Mouse (Mus musculus) lung, postnatal 0 days (tissue): Measurements from ENCODE around the gene Ptprh. TPM values are rescaled to one million over a fixed set of nuclear protein-coding genes. Genes with fewer than 3 reads are reported as not detected.
A peak's percentile ranks its signal among the peaks of the same experiment; 100 is the strongest.

Experiments
- ATAC-seq: fragments of 200-750 bp; cut with Nextera tagmentation; 2 replicates; pipeline ENCODE4 v1.8.0; 2017; ENCODE audit warnings: moderate library complexity
- DNase-seq: peaks from one replicate; pipeline ENCODE4 v3.0.0-alpha.2; 2016; ENCODE audit warnings: low spot score
- H3K27ac ChIP-seq: fragments of 300-500 bp; sonication (generic); 2 replicates; pipeline ENCODE4 v1.5.1; 2014; ENCODE audit warnings: antibody characterized with exemption, mild to moderate bottlenecking, low read length, mixed read lengths
- H3K27me3 ChIP-seq: fragments of 300-500 bp; sonication (generic); replicated peaks from 2 replicates; pipeline ENCODE4 v1.6.1; 2014; ENCODE audit warnings: low read length, mixed read lengths; ENCODE audit not compliant: insufficient read depth
- H3K36me3 ChIP-seq: fragments of 300-500 bp; sonication (generic); 2 replicates; pipeline ENCODE4 v1.6.1; 2014; ENCODE audit warnings: low read length, mixed read lengths; ENCODE audit not compliant: insufficient read depth
- H3K4me1 ChIP-seq: fragments of 300-500 bp; sonication (generic); 2 replicates; pipeline ENCODE4 v1.6.1; 2014; ENCODE audit warnings: antibody characterized with exemption, low read depth, low read length, mixed read lengths; ENCODE audit not compliant: insufficient read depth
- H3K4me2 ChIP-seq: fragments of 300-500 bp; sonication (generic); replicated peaks from 2 replicates; pipeline ENCODE4 v1.6.1; 2014; ENCODE audit warnings: low read depth, mild to moderate bottlenecking, low read length, moderate library complexity, mixed read lengths
- H3K4me3 ChIP-seq: fragments of 300-500 bp; sonication (generic); 2 replicates; pipeline ENCODE4 v1.5.1; 2014; ENCODE audit warnings: low read depth, low read length
- H3K9ac ChIP-seq: fragments of 300-500 bp; sonication (generic); replicated peaks from 2 replicates; pipeline ENCODE4 v1.6.1; 2014; ENCODE audit warnings: low read depth, mild to moderate bottlenecking
- H3K9me3 ChIP-seq: fragments of 300-500 bp; sonication (generic); 2 replicates; pipeline ENCODE4 v1.6.1; 2016; ENCODE audit warnings: low read length, mixed read lengths
- CTCF ChIP-seq: IDR thresholded peaks from 2 replicates; pipeline ENCODE4 v1.5.1; 2016; ENCODE audit warnings: antibody characterized with exemption, mild to moderate bottlenecking
- EP300 ChIP-seq: IDR thresholded peaks from 2 replicates; pipeline ENCODE4 v1.6.1; 2016; ENCODE audit warnings: antibody characterized with exemption, mild to moderate bottlenecking, control low read depth
- whole genome bisulfite sequencing: fragments of 180-500 bp; shearing (Covaris S2); extraction: QIAGEN DNeasy Blood & Tissue Kit; methylation state at CpG from one replicate; pipeline ENCODE4 v1.1.7; 2014; 5-methylcytosine and 5-hydroxymethylcytosine counted together
- polyA plus RNA-seq: library from polyadenylated mRNA; unstranded; fragments of >200 nt; fragmentation: Nextera tagmentation; extraction: Ambion mirVana; gene quantifications from 2 replicates; pipeline ENCODE4 v1.2.1, GENCODE M21; 2015

Ptprh gene
- polyA plus RNA-seq, 1 experiment from 2014 or later = not detected

GRCm38 (mm10) chr7:4504646-4505435 lies 99.0 kb downstream of the Ptprh start:
- H3K27ac ChIP-seq = 0 out of 2 replicates have a peak overlapping the region, but pooled peaks have one; percentile 32
- no peak for ATAC-seq
- no peak for DNase-seq
- TF ChIP-seq CTCF (no peak), EP300 (no peak)
- no peak overlapping the region for H3K4me3 ChIP-seq
- 50% methylated on average over 11 of the region's 11 CpGs for WGBS
- peaks cover 5% of the 10 kb centered on the region for H3K4me1 ChIP-seq
- no peaks in the 10 kb centered on the region for H3K9me3 ChIP-seq
- H3K4me2 ChIP-seq = no peak overlapping the region
- no peak overlapping the region for H3K9ac ChIP-seq
- no peaks in the 10 kb centered on the region for H3K27me3 ChIP-seq
- H3K36me3 ChIP-seq = no peaks in the 10 kb centered on the region

- WGBS = 71% methylated on average over 5 of the region's 5 CpGs
- Histone ChIP-seq H3K27me3 (no peaks in the 10 kb centered on the region), H3K9me3 (no peaks in the 10 kb centered on the region), H3K36me3 (no peaks in the 10 kb centered on the region), H3K9ac (no peak overlapping the region), H3K4me2 (no peak overlapping the region), H3K27ac (no peak overlapping the region), H3K4me3 (no peak overlapping the region), H3K4me1 (peaks cover 14% of the 10 kb centered on the region)
- DNase-seq = no peak
- no peak for ATAC-seq
- TF ChIP-seq CTCF (no peak), EP300 (no peak)
Measured at GRCm38 (mm10) chr7:4503858-4504257, 100.0 kb downstream of the Ptprh start.

- no peak overlapping the region for H3K27ac ChIP-seq
- no peaks in the 10 kb centered on the region for H3K9me3 ChIP-seq
- no peak overlapping the region for H3K4me2 ChIP-seq
- TF ChIP-seq EP300 = no peak
- TF ChIP-seq CTCF = no peak
- H3K4me3 ChIP-seq = no peak overlapping the region
- peaks cover 14% of the 10 kb centered on the region for H3K4me1 ChIP-seq
- no peaks in the 10 kb centered on the region for H3K36me3 ChIP-seq
- no peak overlapping the region for H3K9ac ChIP-seq
- DNase-seq (no peak), ATAC-seq (no peak)
- WGBS = 82% methylated on average over 4 of the region's 4 CpGs
- H3K27me3 ChIP-seq = no peaks in the 10 kb centered on the region
Measured at GRCm38 (mm10) chr7:4503100-4503499, 100.7 kb downstream of the Ptprh start.

GRCm38 (mm10) chr7:4502421-4503090 lies 101.3 kb downstream of the Ptprh start:
- H3K9ac ChIP-seq = no peak overlapping the region
- peak overlapping the region; percentile 81 for H3K27ac ChIP-seq
- H3K9me3 ChIP-seq = no peaks in the 10 kb centered on the region
- no peaks in the 10 kb centered on the region for H3K36me3 ChIP-seq
- no peaks in the 10 kb centered on the region for H3K27me3 ChIP-seq
- peak overlapping the region; percentile 95 for H3K4me3 ChIP-seq
- peak; percentile 75 for DNase-seq
- peaks cover 14% of the 10 kb centered on the region for H3K4me1 ChIP-seq
- ATAC-seq = no peak
- H3K4me2 ChIP-seq = peak overlapping the region; percentile 81
- WGBS = 13% methylated on average over 14 of the region's 14 CpGs
- no peak for TF ChIP-seq CTCF
- 0 out of 2 replicates have a peak, but pooled peaks have one; percentile 1 for TF ChIP-seq EP300

- Histone ChIP-seq H3K27ac (peak within 1 kb of the TSS; percentile 81), H3K36me3 (peaks cover under 1% of the 10 kb centered on the region; the same call in 1 of the 2 replicates), H3K4me2 (peak within 1 kb of the TSS; percentile 81), H3K9me3 (no peaks in the 10 kb centered on the region), H3K9ac (peak within 1 kb of the TSS; percentile 85), H3K4me3 (peak within 1 kb of the TSS; percentile 95), H3K27me3 (no peaks in the 10 kb centered on the region), H3K4me1 (peaks cover 14% of the 10 kb centered on the region)
- ATAC-seq (peak; percentile 91), DNase-seq (peak; percentile 96)
- WGBS = under 1% methylated on average over 62 of the region's 62 CpGs
- TF ChIP-seq CTCF (no peak), EP300 (peak; percentile 22; the same call in 1 of the 2 replicates)
Measured at GRCm38 (mm10) chr7:4501558-4502397, 102.1 kb downstream of the Ptprh start, which contains the start of gene Ppp1r12c. Ppp1r12c (minus strand) TSS chr7:4501680.
